Mouse (Mus musculus): Measurements from ENCODE around the gene Chchd2.

- TF ChIP-seq CTCF (IDR thresholded peaks at IDR 0.05; ENCODE audit: control insufficient read depth, insufficient read depth, insufficient replicate concordance, low read depth, low read length) (no peak), POLR2A (IDR thresholded peaks at IDR 0.05; ENCODE audit: control insufficient read depth, low read depth, low read length) (no peak)
Measured at GRCm38 (mm10) chr5:129871238-129871637, 16.0 kb downstream of the Chchd2 start.

Data from testis, adult 2 months (tissue).